Mouse (Mus musculus): ENCODE results near the gene Pkmyt1. TPM values are rescaled to one million over a fixed set of nuclear protein-coding genes. Genes with fewer than 3 reads are reported as not detected.
A peak's percentile ranks its signal among the peaks of the same experiment; 100 is the strongest.

Pkmyt1 gene
- polyA plus RNA-seq, 1 experiment from 2014 or later = 60.2 TPM

- H3K9ac ChIP-seq (ENCODE audit: low read depth, low read length) = no peak overlapping the region
- 69% methylated on average over 1 of the region's 1 CpGs for WGBS
These were observed 4.3 kb downstream of the Pkmyt1 start for GRCm38 (mm10) chr17:23730441-23730840.

GRCm38 (mm10) chr17:23734341-23734740 is 8.2 kb downstream of the Pkmyt1 start:
- no peak overlapping the region for H3K27ac ChIP-seq (ENCODE audit: low read depth, low read length)
- H3K4me3 ChIP-seq (ENCODE audit: low read depth, low read length) = no peak overlapping the region
- H3K4me2 ChIP-seq = no peak overlapping the region
- 84% methylated on average over 1 of the region's 1 CpGs for WGBS
- peaks cover 6% of the 10 kb centered on the region for H3K36me3 ChIP-seq (ENCODE audit: control insufficient read depth, insufficient read depth, low read length)
- H3K4me1 ChIP-seq (replicated peaks; ENCODE audit: control insufficient read depth, insufficient read depth, low read length) = peaks cover 4% of the 10 kb centered on the region; the same call in 1 of the 2 replicates
- no peak overlapping the region for H3K9ac ChIP-seq (ENCODE audit: low read depth, low read length)
- no peaks in the 10 kb centered on the region for H3K9me3 ChIP-seq (ENCODE audit: control insufficient read depth, low read length)
- DNase-seq (ENCODE audit: low spot score) (no peak), ATAC-seq (replicated peaks; ENCODE audit: low FRiP score) (no peak)
- peaks cover 14% of the 10 kb centered on the region for H3K27me3 ChIP-seq (replicated peaks; ENCODE audit: control insufficient read depth, insufficient read depth, low read length)

More at GRCm38 (mm10) chr17:23730441-23730840, 4.3 kb downstream of the Pkmyt1 start:
- H3K27me3 ChIP-seq (replicated peaks; ENCODE audit: control insufficient read depth, insufficient read depth, low read length) = no peaks in the 10 kb centered on the region
- H3K27ac ChIP-seq (ENCODE audit: low read depth, low read length) = no peak overlapping the region
- H3K4me2 ChIP-seq = no peak overlapping the region
- H3K9me3 ChIP-seq (ENCODE audit: control insufficient read depth, low read length) = no peaks in the 10 kb centered on the region
- no peak overlapping the region for H3K4me3 ChIP-seq (ENCODE audit: low read depth, low read length)
- H3K36me3 ChIP-seq (ENCODE audit: control insufficient read depth, insufficient read depth, low read length) = peaks cover 3% of the 10 kb centered on the region
- DNase-seq (ENCODE audit: low spot score) (no peak), ATAC-seq (replicated peaks; ENCODE audit: low FRiP score) (no peak)
- peaks cover 11% of the 10 kb centered on the region; the same call in 1 of the 2 replicates for H3K4me1 ChIP-seq (replicated peaks; ENCODE audit: control insufficient read depth, insufficient read depth, low read length)

GRCm38 (mm10) chr17:23737493-23738445 is 11.6 kb downstream of the Pkmyt1 start:
- Histone ChIP-seq H3K4me3 (ENCODE audit: low read depth, low read length) (no peak overlapping the region), H3K27me3 (replicated peaks; ENCODE audit: control insufficient read depth, insufficient read depth, low read length) (peaks cover 45% of the 10 kb centered on the region), H3K4me2 (no peak overlapping the region), H3K36me3 (ENCODE audit: control insufficient read depth, insufficient read depth, low read length) (peaks cover 6% of the 10 kb centered on the region), H3K4me1 (replicated peaks; ENCODE audit: control insufficient read depth, insufficient read depth, low read length) (peaks cover 19% of the 10 kb centered on the region), H3K9me3 (ENCODE audit: control insufficient read depth, low read length) (no peaks in the 10 kb centered on the region), H3K9ac (ENCODE audit: low read depth, low read length) (no peak overlapping the region), H3K27ac (ENCODE audit: low read depth, low read length) (no peak overlapping the region)
- WGBS = 72% methylated on average over 15 of the region's 15 CpGs
- ATAC-seq (replicated peaks; ENCODE audit: low FRiP score) (no peak), DNase-seq (ENCODE audit: low spot score) (no peak)

GRCm38 (mm10) chr17:23738836-23739201 is 12.7 kb downstream of the Pkmyt1 start:
- no peak overlapping the region for H3K27ac ChIP-seq (ENCODE audit: low read depth, low read length)
- H3K27me3 ChIP-seq (replicated peaks; ENCODE audit: control insufficient read depth, insufficient read depth, low read length) = peaks cover 56% of the 10 kb centered on the region
- H3K36me3 ChIP-seq (ENCODE audit: control insufficient read depth, insufficient read depth, low read length) = peaks cover 6% of the 10 kb centered on the region
- peak overlapping the region; percentile 100 for H3K4me2 ChIP-seq
- DNase-seq (ENCODE audit: low spot score) (no peak), ATAC-seq (replicated peaks; ENCODE audit: low FRiP score) (no peak)
- WGBS = 29% methylated on average over 2 of the region's 2 CpGs
- H3K4me1 ChIP-seq (replicated peaks; ENCODE audit: control insufficient read depth, insufficient read depth, low read length) = peaks cover 19% of the 10 kb centered on the region
- H3K9ac ChIP-seq (ENCODE audit: low read depth, low read length) = no peak overlapping the region
- H3K4me3 ChIP-seq (ENCODE audit: low read depth, low read length) = peak overlapping the region; percentile 70
- H3K9me3 ChIP-seq (ENCODE audit: control insufficient read depth, low read length) = no peaks in the 10 kb centered on the region

GRCm38 (mm10) chr17:23739202-23740135 is 13.3 kb downstream of the Pkmyt1 start:
- Histone ChIP-seq H3K4me1 (replicated peaks; ENCODE audit: control insufficient read depth, insufficient read depth, low read length) (peaks cover 19% of the 10 kb centered on the region), H3K9me3 (ENCODE audit: control insufficient read depth, low read length) (no peaks in the 10 kb centered on the region), H3K27ac (ENCODE audit: low read depth, low read length) (no peak overlapping the region; the same call in 1 of the 2 replicates), H3K4me2 (peak overlapping the region; percentile 100), H3K4me3 (ENCODE audit: low read depth, low read length) (peak overlapping the region; percentile 70), H3K27me3 (replicated peaks; ENCODE audit: control insufficient read depth, insufficient read depth, low read length) (peaks cover 62% of the 10 kb centered on the region), H3K36me3 (ENCODE audit: control insufficient read depth, insufficient read depth, low read length) (peaks cover 3% of the 10 kb centered on the region; the same call in 1 of the 2 replicates), H3K9ac (ENCODE audit: low read depth, low read length) (peak overlapping the region; percentile 70)
- WGBS = 2% methylated on average over 48 of the region's 48 CpGs
- ATAC-seq (replicated peaks; ENCODE audit: low FRiP score) = peak; percentile 18
- DNase-seq (ENCODE audit: low spot score) = no peak

- Histone ChIP-seq H3K9ac (ENCODE audit: low read depth, low read length) (peak overlapping the region; percentile 70), H3K36me3 (ENCODE audit: control insufficient read depth, insufficient read depth, low read length) (peaks cover 3% of the 10 kb centered on the region; the same call in 1 of the 2 replicates), H3K4me3 (ENCODE audit: low read depth, low read length) (peak overlapping the region; percentile 70), H3K4me2 (peak overlapping the region; percentile 100), H3K4me1 (replicated peaks; ENCODE audit: control insufficient read depth, insufficient read depth, low read length) (peaks cover 21% of the 10 kb centered on the region), H3K27me3 (replicated peaks; ENCODE audit: control insufficient read depth, insufficient read depth, low read length) (peaks cover 69% of the 10 kb centered on the region), H3K27ac (ENCODE audit: low read depth, low read length) (no peak overlapping the region; the same call in 1 of the 2 replicates), H3K9me3 (ENCODE audit: control insufficient read depth, low read length) (no peaks in the 10 kb centered on the region)
- DNase-seq (ENCODE audit: low spot score) (peak; percentile 87), ATAC-seq (replicated peaks; ENCODE audit: low FRiP score) (peak; percentile 86)
- WGBS = 1% methylated on average over 46 of the region's 46 CpGs
These were observed 14.0 kb downstream of the Pkmyt1 start for GRCm38 (mm10) chr17:23740136-23740584.

- peaks cover 24% of the 10 kb centered on the region for H3K4me1 ChIP-seq (replicated peaks; ENCODE audit: control insufficient read depth, insufficient read depth, low read length)
- ATAC-seq (replicated peaks; ENCODE audit: low FRiP score) (peak; percentile 80), DNase-seq (ENCODE audit: low spot score) (no peak)
- H3K27ac ChIP-seq (ENCODE audit: low read depth, low read length) = no peak within 1 kb of the TSS; the same call in 1 of the 2 replicates
- no peaks in the 10 kb centered on the region for H3K9me3 ChIP-seq (ENCODE audit: control insufficient read depth, low read length)
- peaks cover 3% of the 10 kb centered on the region; the same call in 1 of the 2 replicates for H3K36me3 ChIP-seq (ENCODE audit: control insufficient read depth, insufficient read depth, low read length)
- H3K4me2 ChIP-seq = peak within 1 kb of the TSS; percentile 100
- H3K9ac ChIP-seq (ENCODE audit: low read depth, low read length) = peak within 1 kb of the TSS; percentile 70
- WGBS = 5% methylated on average over 13 of the region's 13 CpGs
- peaks cover 74% of the 10 kb centered on the region for H3K27me3 ChIP-seq (replicated peaks; ENCODE audit: control insufficient read depth, insufficient read depth, low read length)
- H3K4me3 ChIP-seq (ENCODE audit: low read depth, low read length) = peak within 1 kb of the TSS; percentile 70
These were observed 14.5 kb downstream of the Pkmyt1 start, which contains the start of gene Paqr4 for GRCm38 (mm10) chr17:23740598-23741021. Gene Paqr4, minus strand, starts transcription at chr17:23740867.
